Mouse (Mus musculus) hindbrain, embryonic 13.5 days (tissue): Measurements from ENCODE around the gene Gm9887. TPM values are rescaled to one million over a fixed set of nuclear protein-coding genes. Genes with fewer than 3 reads are reported as not detected.
"Not testable (repeated sequence)": the region's sequence is repeated elsewhere in the genome, so short reads cannot be mapped to it uniquely, and the experiment has no call there.

Experiments used
- ATAC-seq: fragments of 200-750 bp; cut with Nextera tagmentation; 2 replicates; pipeline ENCODE4 v1.8.0; 2017; ENCODE audit warnings: moderate TSS enrichment; ENCODE audit not compliant: low FRiP score
- H3K27ac ChIP-seq: fragments of 300-500 bp; sonication (generic); 2 replicates; pipeline ENCODE4 v1.5.1; 2015; ENCODE audit warnings: inconsistent platforms, mild to moderate bottlenecking, moderate library complexity
- H3K27me3 ChIP-seq: fragments of 300-500 bp; sonication (generic); 2 replicates; pipeline ENCODE4 v1.6.1; 2015; ENCODE audit warnings: mild to moderate bottlenecking, inconsistent platforms
- H3K36me3 ChIP-seq: fragments of 300-500 bp; sonication (generic); 2 replicates; pipeline ENCODE4 v1.6.1; 2015; ENCODE audit warnings: mild to moderate bottlenecking, inconsistent platforms
- H3K4me1 ChIP-seq: fragments of 300-500 bp; sonication (generic); replicated peaks from 2 replicates; pipeline ENCODE4 v1.6.1; 2015; ENCODE audit warnings: inconsistent platforms
- H3K4me2 ChIP-seq: fragments of 300-500 bp; sonication (generic); 2 replicates; pipeline ENCODE4 v1.6.1; 2015; ENCODE audit warnings: inconsistent platforms, mild to moderate bottlenecking, moderate library complexity
- H3K4me3 ChIP-seq: fragments of 300-500 bp; sonication (generic); 2 replicates; pipeline ENCODE4 v1.5.1; 2015; ENCODE audit warnings: mild to moderate bottlenecking, inconsistent platforms
- H3K9ac ChIP-seq: fragments of 300-500 bp; sonication (generic); 2 replicates; pipeline ENCODE4 v1.6.1; 2015; ENCODE audit warnings: mild to moderate bottlenecking, inconsistent platforms
- H3K9me3 ChIP-seq: fragments of 300-500 bp; sonication (generic); 2 replicates; pipeline ENCODE4 v1.6.1; 2016; ENCODE audit warnings: inconsistent platforms
- WGBS: fragments of 180-500 bp; shearing (Covaris S2); methylation state at CpG from one replicate; pipeline ENCODE4 v1.1.7; 2015; 5-methylcytosine and 5-hydroxymethylcytosine counted together
- polyA plus RNA-seq: library from polyadenylated mRNA; unstranded; fragments of >200 nt; fragmentation: Nextera tagmentation; extraction: Ambion mirVana; gene quantifications from 2 replicates; pipeline ENCODE4 v1.2.1, GENCODE M21; 2015

Gm9887 gene
- polyA plus RNA-seq, 1 experiment from 2014 or later = 0.81 TPM

- ATAC-seq = no peak
- Histone ChIP-seq H3K9ac (peak overlapping the region; percentile 61), H3K36me3 (no peaks in the 10 kb centered on the region), H3K27me3 (no peaks in the 10 kb centered on the region), H3K4me1 (peaks cover 21% of the 10 kb centered on the region), H3K4me3 (peak overlapping the region; percentile 47), H3K27ac (0 out of 2 replicates have a peak overlapping the region, but pooled peaks have one; percentile 23), H3K9me3 (no peaks in the 10 kb centered on the region), H3K4me2 (peak overlapping the region; percentile 77)
- 5% methylated on average over 31 of the region's 32 CpGs for WGBS
Observed at GRCm38 (mm10) chr12:69363899-69364762, 8.1 kb downstream of the Gm9887 start.

GRCm38 (mm10) chr12:69363110-69363509, 9.1 kb downstream of the Gm9887 start:
- 97% methylated on average over 7 of the region's 7 CpGs for WGBS
- H3K4me3 ChIP-seq, H3K9me3 ChIP-seq, H3K9ac ChIP-seq, H3K27me3 ChIP-seq, H3K4me2 ChIP-seq, H3K27ac ChIP-seq, ATAC-seq, H3K36me3 ChIP-seq: not testable (repeated sequence)
- peaks cover 21% of the 10 kb centered on the region for H3K4me1 ChIP-seq

GRCm38 (mm10) chr12:69362388-69362787, 9.9 kb downstream of the Gm9887 start:
- WGBS = 46% methylated on average over 4 of the region's 4 CpGs
- no peak for ATAC-seq
- H3K4me3 ChIP-seq = peak overlapping the region; percentile 56; the same call in 1 of the 2 replicates
- no peaks in the 10 kb centered on the region for H3K9me3 ChIP-seq
- peak overlapping the region; percentile 63 for H3K4me2 ChIP-seq
- no peak overlapping the region for H3K9ac ChIP-seq
- no peak overlapping the region for H3K27ac ChIP-seq
- no peaks in the 10 kb centered on the region for H3K27me3 ChIP-seq
- peaks cover 21% of the 10 kb centered on the region for H3K4me1 ChIP-seq
- H3K36me3 ChIP-seq = no peaks in the 10 kb centered on the region

- ATAC-seq = no peak
- peaks cover 21% of the 10 kb centered on the region for H3K4me1 ChIP-seq
- 5% methylated on average over 10 of the region's 10 CpGs for WGBS
- H3K27ac ChIP-seq = peak overlapping the region; percentile 91
- H3K9ac ChIP-seq = peak overlapping the region; percentile 75
- no peaks in the 10 kb centered on the region for H3K36me3 ChIP-seq
- no peaks in the 10 kb centered on the region for H3K27me3 ChIP-seq
- peak overlapping the region; percentile 56 for H3K4me3 ChIP-seq
- H3K9me3 ChIP-seq = no peaks in the 10 kb centered on the region
- H3K4me2 ChIP-seq = peak overlapping the region; percentile 63
Observed at GRCm38 (mm10) chr12:69361919-69362318, 10.3 kb downstream of the Gm9887 start.

GRCm38 (mm10) chr12:69360997-69361899, 11.0 kb downstream of the Gm9887 start:
- WGBS = under 1% methylated on average over 42 of the region's 50 CpGs
- not testable (repeated sequence) for H3K9me3 ChIP-seq, H3K36me3 ChIP-seq, H3K27me3 ChIP-seq
- peak; percentile 96 for ATAC-seq
- Histone ChIP-seq H3K4me3 (peak overlapping the region; percentile 56), H3K9ac (peak overlapping the region; percentile 75), H3K27ac (peak overlapping the region; percentile 91), H3K4me2 (peak overlapping the region; percentile 63), H3K4me1 (peaks cover 23% of the 10 kb centered on the region)

GRCm38 (mm10) chr12:69360655-69360996, 11.6 kb downstream of the Gm9887 start:
- Histone ChIP-seq H3K36me3 (no peaks in the 10 kb centered on the region), H3K27ac (no peak overlapping the region), H3K4me2 (no peak overlapping the region), H3K9me3 (no peaks in the 10 kb centered on the region), H3K4me3 (no peak overlapping the region), H3K9ac (no peak overlapping the region), H3K4me1 (peaks cover 27% of the 10 kb centered on the region), H3K27me3 (no peaks in the 10 kb centered on the region)
- ATAC-seq = no peak
- WGBS = 19% methylated on average over 5 of the region's 5 CpGs

GRCm38 (mm10) chr12:69357300-69357646, 15.0 kb downstream of the Gm9887 start:
- peak overlapping the region; percentile 82 for H3K4me3 ChIP-seq
- H3K4me1 ChIP-seq = peaks cover 17% of the 10 kb centered on the region
- peak overlapping the region; percentile 59 for H3K4me2 ChIP-seq
- WGBS = 5% methylated on average over 13 of the region's 13 CpGs
- H3K36me3 ChIP-seq = peaks cover 21% of the 10 kb centered on the region
- ATAC-seq = 0 out of 2 replicates have a peak, but pooled peaks have one; percentile 8
- H3K9me3 ChIP-seq = no peaks in the 10 kb centered on the region
- H3K27me3 ChIP-seq = no peaks in the 10 kb centered on the region
- peak overlapping the region; percentile 90 for H3K9ac ChIP-seq
- no peak overlapping the region for H3K27ac ChIP-seq

- under 1% methylated on average over 43 of the region's 50 CpGs for WGBS
- H3K9ac ChIP-seq = peak within 1 kb of the TSS; percentile 90
Observed at GRCm38 (mm10) chr12:69356546-69357299, 15.5 kb downstream of the Gm9887 start, which contains the start of gene Nemf. Gene Nemf (minus strand): TSS chr12:69357165.

GRCm38 (mm10) chr12:69351685-69352084, 20.6 kb downstream of the Gm9887 start:
- no peaks in the 10 kb centered on the region for H3K27me3 ChIP-seq
- H3K36me3 ChIP-seq = peaks cover 66% of the 10 kb centered on the region
- no peak for ATAC-seq
- H3K27ac ChIP-seq = no peak overlapping the region
- no peak overlapping the region for H3K4me3 ChIP-seq
- H3K9me3 ChIP-seq = no peaks in the 10 kb centered on the region
- H3K4me1 ChIP-seq = peaks cover 11% of the 10 kb centered on the region
- no peak overlapping the region for H3K4me2 ChIP-seq
- WGBS = 89% methylated on average over 1 of the region's 1 CpGs
- H3K9ac ChIP-seq = no peak overlapping the region

More at GRCm38 (mm10) chr12:69356546-69357299, 15.5 kb downstream of the Gm9887 start, which contains the start of gene Nemf:
- peaks cover 13% of the 10 kb centered on the region for H3K4me1 ChIP-seq
- H3K4me2 ChIP-seq = peak within 1 kb of the TSS; percentile 90
- no peaks in the 10 kb centered on the region for H3K9me3 ChIP-seq
- peak within 1 kb of the TSS; percentile 82 for H3K4me3 ChIP-seq
- ATAC-seq = peak; percentile 68
- H3K27me3 ChIP-seq = no peaks in the 10 kb centered on the region
- peak within 1 kb of the TSS; percentile 88 for H3K27ac ChIP-seq
- H3K36me3 ChIP-seq = peaks cover 25% of the 10 kb centered on the region

- H3K4me2 ChIP-seq = no peak overlapping the region
- ATAC-seq = no peak
- H3K27me3 ChIP-seq = no peaks in the 10 kb centered on the region
- H3K9ac ChIP-seq = no peak overlapping the region
- WGBS = 93% methylated on average over 2 of the region's 2 CpGs
- no peak overlapping the region for H3K27ac ChIP-seq
- peaks cover 77% of the 10 kb centered on the region for H3K36me3 ChIP-seq
- no peaks in the 10 kb centered on the region for H3K9me3 ChIP-seq
- H3K4me1 ChIP-seq = no peaks in the 10 kb centered on the region
- no peak overlapping the region for H3K4me3 ChIP-seq
Observed at GRCm38 (mm10) chr12:69349928-69350327, 22.3 kb downstream of the Gm9887 start.

- Histone ChIP-seq H3K27me3 (no peaks in the 10 kb centered on the region), H3K4me1 (no peaks in the 10 kb centered on the region), H3K9me3 (no peaks in the 10 kb centered on the region), H3K9ac (no peak overlapping the region), H3K4me2 (no peak overlapping the region), H3K27ac (no peak overlapping the region), H3K4me3 (no peak overlapping the region), H3K36me3 (peaks cover 68% of the 10 kb centered on the region)
- ATAC-seq = no peak
- WGBS = 87% methylated on average over 2 of the region's 2 CpGs
Observed at GRCm38 (mm10) chr12:69333547-69333946, 38.7 kb downstream of the Gm9887 start.
